ENCODE assay signal across 24 mouse cellular contexts in genomic region chr11:45545896-45546626, GRCm38 (mm10).
DNase-seq lines count a peak whose midpoint lies in the region; ATAC-seq lines count a peak whose summit lies in the region.
"Had no signal": no experiment of that assay in that cellular context is flagged by ENCODE, and none has a peak within 500 bp of the region (broad histone marks: within the 10 kb centered on the region; RNA-seq: fewer than 3 reads in every experiment).

No protein-coding gene starts in this region.

- no peaks in the 10 kb centered on the region for H3K9me3 ChIP-seq in heart, embryonic 11.5 days (replicated peaks; ENCODE audit: control insufficient read depth, low read length)
- H3K9me3 ChIP-seq: forebrain, embryonic 13.5 days; heart, embryonic 13.5 days; limb, embryonic 12.5 days had no signal

- intact Hi-C loops in gastrocnemius, postnatal 14 days (cut with DNase I; ENCODE audit: low total_unique reads): no loop called here

- no peak for ATAC-seq in heart, embryonic 11.5 days (replicated peaks; ENCODE audit: insufficient number of reproducible peaks, low FRiP score, low TSS enrichment)
- ATAC-seq in erythroid progenitor cell, adult 5-6 weeks (replicated peaks; ENCODE audit: low FRiP score, poor library complexity, severe bottlenecking): no peak
- ATAC-seq: forebrain, embryonic 13.5 days; hindbrain, embryonic 16.5 days; midbrain, embryonic 16.5 days; Patski had no signal

- H3K9ac ChIP-seq in heart, embryonic 11.5 days (ENCODE audit: low read depth, low read length): no peak overlapping the region
- H3K9ac ChIP-seq: forebrain, embryonic 13.5 days; heart, embryonic 13.5 days; limb, embryonic 12.5 days; liver, embryonic 14.5 days had no signal

- H3K4me1 ChIP-seq in heart, embryonic 11.5 days (ENCODE audit: control insufficient read depth, insufficient read depth, low read length): no peaks in the 10 kb centered on the region

- WGBS in heart, embryonic 11.5 days (ENCODE audit: insufficient replicate concordance): 67% methylated on average over 11 of the region's 11 CpGs

- peaks cover 4% of the 10 kb centered on the region; the same call in 1 of the 2 replicates for H3K27me3 ChIP-seq in heart, embryonic 11.5 days (ENCODE audit: control insufficient read depth, insufficient read depth, low read length)
- H3K27me3 ChIP-seq in splenic B cell, adult 2 months (ENCODE audit: control insufficient read depth, insufficient read depth, low read length, poor library complexity, severe bottlenecking): no peaks in the 10 kb centered on the region
- H3K27me3 ChIP-seq: forebrain, embryonic 13.5 days had no signal

- peak; percentile 19 for DNase-seq in heart, adult 8-10 months (ENCODE audit: low spot score)
- DNase-seq in lung, postnatal 36 days: peak; percentile 5
- DNase-seq in lung, postnatal 14 days: no peak
- DNase-seq in gastrocnemius, postnatal 14 days: peak; percentile 31
- peak; percentile 57 for DNase-seq in splenic B cell, adult 2 months (ENCODE audit: low read depth, low spot score)
- no peak for DNase-seq in cerebellum, adult 18-20 months
- DNase-seq: adrenal gland, adult 8-10 months; cerebellum, adult 9-11 months; kidney, adult 11 months; retina, postnatal 1 day; right cerebral cortex, postnatal 4 days; thymus, postnatal 4 days had no signal

- H3K4me2 ChIP-seq in heart, embryonic 11.5 days: no peak overlapping the region
- H3K4me2 ChIP-seq: forebrain, embryonic 13.5 days; heart, embryonic 13.5 days; limb, embryonic 12.5 days had no signal

- H3K27ac ChIP-seq in heart, embryonic 11.5 days (ENCODE audit: low read depth, low read length): no peak overlapping the region
- H3K27ac ChIP-seq: forebrain, embryonic 13.5 days; heart, embryonic 13.5 days; kidney, postnatal 0 days; layer of hippocampus, adult 2 months; left cerebral cortex, adult 2 months; liver, embryonic 14.5 days had no signal

- H3K4me3 ChIP-seq in heart, embryonic 11.5 days (ENCODE audit: low read depth, low read length): no peak overlapping the region
- H3K4me3 ChIP-seq: forebrain, embryonic 13.5 days; heart, embryonic 13.5 days; layer of hippocampus, adult 2 months; left cerebral cortex, adult 2 months; limb, embryonic 12.5 days had no signal

- H3K36me3 ChIP-seq in heart, embryonic 11.5 days (ENCODE audit: control insufficient read depth, insufficient read depth, low read length): no peaks in the 10 kb centered on the region
- no peaks in the 10 kb centered on the region for H3K36me3 ChIP-seq in splenic B cell, adult 2 months (ENCODE audit: control insufficient read depth, insufficient read depth, low read length, poor library complexity, severe bottlenecking)
- H3K36me3 ChIP-seq: heart, embryonic 13.5 days; limb, embryonic 12.5 days had no signal

Comparison
In these comparisons a context has a peak if more than half of its experiments do, and no peak if none do; other contexts are left out.
1. DNase-seq: peak in heart, adult 8-10 months (single experiment), lung, postnatal 36 days (single experiment), gastrocnemius, postnatal 14 days (single experiment) and splenic B cell, adult 2 months (single experiment); none in lung, postnatal 14 days (single experiment) and cerebellum, adult 18-20 months (0 of 2).